In the genomic region with DNA sequence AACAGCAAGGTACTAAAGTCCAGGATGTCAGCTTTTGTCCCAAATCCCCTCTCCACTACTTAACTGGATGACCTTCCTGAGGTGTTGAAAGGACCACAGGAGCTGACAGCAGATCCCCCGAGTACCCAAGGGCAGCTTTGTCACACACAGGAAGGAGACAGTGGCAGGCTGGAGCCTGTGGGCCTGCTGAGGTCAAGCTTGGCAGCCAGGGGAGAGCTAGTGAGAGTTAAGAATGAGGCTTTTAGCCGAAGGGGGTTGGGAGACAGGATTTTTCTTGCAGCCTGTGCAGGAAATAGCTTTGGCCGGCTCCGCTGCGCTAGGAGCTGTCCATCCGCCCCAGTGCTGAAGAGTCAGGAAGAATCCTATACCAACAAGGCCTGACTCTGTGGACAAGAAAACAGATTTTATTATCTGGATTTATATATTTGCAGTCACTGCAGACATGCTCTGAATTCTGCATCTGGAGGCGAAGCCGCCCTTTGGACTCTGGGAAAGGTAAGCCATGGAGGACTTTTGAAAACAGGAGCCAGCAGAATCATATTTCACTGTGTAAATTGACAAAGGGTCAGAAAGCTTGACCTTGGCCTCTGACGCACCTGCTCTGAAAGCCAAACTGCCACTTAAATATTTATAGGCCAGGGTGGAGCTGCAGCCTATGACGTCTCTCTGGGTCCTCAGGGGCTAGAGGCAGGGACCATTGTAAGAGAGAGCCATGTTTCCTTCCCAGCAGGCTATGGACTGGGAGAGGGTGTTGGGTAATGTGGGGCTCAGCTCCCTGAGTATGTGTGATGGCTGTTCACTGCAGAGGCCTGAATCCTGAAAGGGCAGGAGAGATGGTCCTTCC, we compare ENCODE assay signal across 8 mouse cellular contexts. TPM values are rescaled to one million over a fixed set of nuclear protein-coding genes. Genes with fewer than 3 reads are reported as not detected.
DNase-seq lines count a peak whose midpoint lies in the region; ATAC-seq and TF ChIP-seq lines count a peak whose summit lies in the region.
"Had no signal": no experiment of that assay in that cellular context is flagged by ENCODE, and none has a peak within 500 bp of the region (broad histone marks: within the 10 kb centered on the region; RNA-seq: fewer than 3 reads in every experiment).

No protein-coding gene starts in this region.

- H3K4me2 ChIP-seq in liver, postnatal 0 days (ENCODE audit: low read depth, low read length) = peak overlapping the region; percentile 20; the same call in 1 of the 2 replicates
- H3K4me2 ChIP-seq in stomach, postnatal 0 days (replicated peaks; ENCODE audit: low read depth) = no peak overlapping the region
- H3K4me2 ChIP-seq: embryonic facial prominence, embryonic 12.5 days had no signal

- 12% methylated on average over 10 of the region's 10 CpGs for WGBS in liver, postnatal 0 days (ENCODE audit: insufficient replicate concordance)
- WGBS in stomach, postnatal 0 days = 5% methylated on average over 10 of the region's 10 CpGs

- TF ChIP-seq CTCF in liver, postnatal 0 days (IDR thresholded peaks at IDR 0.05; ENCODE audit: low read depth) = no peak
- peak; percentile 11; the same call in 1 of the 2 replicates for TF ChIP-seq CTCF in stomach, postnatal 0 days (IDR thresholded peaks at IDR 0.05; ENCODE audit: low read depth)

- H3K4me1 ChIP-seq in liver, postnatal 0 days (ENCODE audit: insufficient read depth) = no peaks in the 10 kb centered on the region
- no peaks in the 10 kb centered on the region for H3K4me1 ChIP-seq in stomach, postnatal 0 days (replicated peaks; ENCODE audit: control insufficient read depth, insufficient read depth)

- H3K36me3 ChIP-seq in liver, postnatal 0 days (replicated peaks; ENCODE audit: insufficient read depth, low read length) = no peaks in the 10 kb centered on the region
- H3K36me3 ChIP-seq in stomach, postnatal 0 days (ENCODE audit: control insufficient read depth, insufficient read depth, low read length) = no peaks in the 10 kb centered on the region
- H3K36me3 ChIP-seq: embryonic facial prominence, embryonic 12.5 days had no signal

- H3K27me3 ChIP-seq in liver, postnatal 0 days (ENCODE audit: insufficient read depth, low read length) = no peaks in the 10 kb centered on the region
- H3K27me3 ChIP-seq in stomach, postnatal 0 days (ENCODE audit: control insufficient read depth, insufficient read depth, low read length) = no peaks in the 10 kb centered on the region
- H3K27me3 ChIP-seq: embryonic facial prominence, embryonic 12.5 days had no signal

- peak; percentile 32 for DNase-seq in right cerebral cortex, postnatal 14 days
- DNase-seq in right cerebral cortex, adult 2 months (ENCODE audit: low spot score in 2 of 2) = no peak
- DNase-seq in embryo, embryonic 10 days (ENCODE audit: low spot score) = peak; percentile 88
- peak; percentile 13 for DNase-seq in kidney, adult 11 months
- peak; percentile 68 for DNase-seq in liver, postnatal 0 days
- DNase-seq in stomach, postnatal 0 days (ENCODE audit: low spot score) = peak; percentile 88
- DNase-seq in frontal cortex, postnatal 25 days (ENCODE audit: low spot score in 2 of 2) = no peak

- ATAC-seq in liver, postnatal 0 days = peak; percentile 79
- ATAC-seq in stomach, postnatal 0 days (ENCODE audit: low FRiP score, low TSS enrichment) = peak; percentile 81

- no peak overlapping the region for H3K9ac ChIP-seq in liver, postnatal 0 days (replicated peaks)
- H3K9ac ChIP-seq in stomach, postnatal 0 days (ENCODE audit: low read length) = no peak overlapping the region
- H3K9ac ChIP-seq: embryonic facial prominence, embryonic 12.5 days had no signal

- H3K4me3 ChIP-seq in liver, postnatal 0 days (ENCODE audit: low read depth, low read length) = no peak overlapping the region
- no peak overlapping the region for H3K4me3 ChIP-seq in stomach, postnatal 0 days (ENCODE audit: low read depth, low read length)
- H3K4me3 ChIP-seq: embryonic facial prominence, embryonic 12.5 days had no signal

- no peak overlapping the region for H3K27ac ChIP-seq in liver, postnatal 0 days (ENCODE audit: low read depth)
- no peak overlapping the region for H3K27ac ChIP-seq in stomach, postnatal 0 days (replicated peaks)
- H3K27ac ChIP-seq: embryonic facial prominence, embryonic 12.5 days had no signal

- H3K9me3 ChIP-seq in liver, postnatal 0 days (ENCODE audit: low read length) = no peaks in the 10 kb centered on the region
- H3K9me3 ChIP-seq in stomach, postnatal 0 days (ENCODE audit: control insufficient read depth, low read length) = no peaks in the 10 kb centered on the region
- H3K9me3 ChIP-seq: embryonic facial prominence, embryonic 12.5 days had no signal

- no peak for TF ChIP-seq EP300 in liver, postnatal 0 days (IDR thresholded peaks at IDR 0.05; ENCODE audit: low read depth)
- no peak for TF ChIP-seq EP300 in stomach, postnatal 0 days (optimal IDR thresholded peaks at IDR 0.05)

RNA-seq across cellular contexts. Expression of gene Rimbp2, which starts 35.9 kb away (rescaled TPM):
- polyA plus RNA-seq in liver, postnatal 0 days (2015; fragmentation: Nextera tagmentation; extraction: Ambion mirVana) = not detected in 2 replicates
- polyA plus RNA-seq in stomach, postnatal 0 days (2015; fragmentation: Nextera tagmentation; extraction: Ambion mirVana) = 0.15 and 0.17 TPM in 2 replicates

Comparison
In these comparisons a context has a peak if more than half of its experiments do, and no peak if none do; other contexts are left out.
1. DNase-seq: peak in right cerebral cortex, postnatal 14 days (single experiment), embryo, embryonic 10 days (single experiment), kidney, adult 11 months (single experiment), liver, postnatal 0 days (single experiment) and stomach, postnatal 0 days (single experiment); none in right cerebral cortex, adult 2 months (0 of 2) and frontal cortex, postnatal 25 days (0 of 2).